8 mouse cellular contexts compared by ENCODE assay signal in genomic region chr17:17394336-17394735, GRCm38 (mm10). TPM values are rescaled to one million over a fixed set of nuclear protein-coding genes. Genes with fewer than 3 reads are reported as not detected.
DNase-seq lines count a peak whose midpoint lies in the region; ATAC-seq and TF ChIP-seq lines count a peak whose summit lies in the region.

No protein-coding gene starts in this region.

- dilution Hi-C loops in CH12.LX (cut with MboI; ENCODE audit: extremely low pct_ligation_motif_present, extremely low pct_unique_long_range_greater_than_20kb, low sequenced_read_pairs): no loop called here

- H3K36me3 ChIP-seq in CH12.LX (replicated peaks in 1 of 2; ENCODE audit: control insufficient read depth in 1 of 2, insufficient read depth in 1 of 2, low read length in 1 of 2): peaks cover 8 to 52% of the 10 kb centered on the region in 2 experiments
- H3K36me3 ChIP-seq in lung, embryonic 14.5 days (ENCODE audit: insufficient read depth): peaks cover 38% of the 10 kb centered on the region; the same call in 1 of the 2 replicates

- no peak overlapping the region for H3K4me2 ChIP-seq in CH12.LX (ENCODE audit: insufficient read depth, low read depth, poor library complexity, severe bottlenecking)
- H3K4me2 ChIP-seq in lung, embryonic 14.5 days: no peak overlapping the region

- ATAC-seq in lung, embryonic 14.5 days (ENCODE audit: insufficient read depth): peak; percentile 36; the same call in 1 of the 2 replicates

- peak; percentile 59 to 85 for TF ChIP-seq CTCF in CH12.LX (conservative IDR thresholded peaks at IDR 0.05 in 1 of 2, IDR thresholded peaks at IDR 0.05 in 1 of 2; ENCODE audit: low read depth in 2 of 2, low read length in 2 of 2)
- TF ChIP-seq CTCF in lung, embryonic 14.5 days (IDR thresholded peaks at IDR 0.05; ENCODE audit: low read depth): peak; percentile 83

- no peaks in the 10 kb centered on the region for H3K79me2 ChIP-seq in CH12.LX (replicated peaks; ENCODE audit: control insufficient read depth, extremely low read depth, insufficient read depth, poor library complexity, severe bottlenecking)

- H3K9ac ChIP-seq in CH12.LX (ENCODE audit: insufficient read depth, low read depth): no peak overlapping the region
- no peak overlapping the region for H3K9ac ChIP-seq in lung, embryonic 14.5 days

- H3K4me1 ChIP-seq in CH12.LX (ENCODE audit: control insufficient read depth in 1 of 2, insufficient read depth in 2 of 2): peaks cover 0 to 24% of the 10 kb centered on the region in 2 experiments; a peak in 2 of 4 replicates
- no peaks in the 10 kb centered on the region for H3K4me1 ChIP-seq in lung, embryonic 14.5 days (ENCODE audit: insufficient read depth)

- no peaks in the 10 kb centered on the region for H3K27me3 ChIP-seq in CH12.LX (replicated peaks)
- no peaks in the 10 kb centered on the region for H3K27me3 ChIP-seq in lung, embryonic 14.5 days (ENCODE audit: insufficient read depth, low read length)

- no peaks in the 10 kb centered on the region for H3K9me3 ChIP-seq in CH12.LX (replicated peaks; ENCODE audit: low read length)
- H3K9me3 ChIP-seq in lung, embryonic 14.5 days (ENCODE audit: low read depth, low read length): no peaks in the 10 kb centered on the region

- no peak overlapping the region for H3K4me3 ChIP-seq in CH12.LX (replicated peaks in 1 of 3; ENCODE audit: low read depth in 2 of 3, low read length in 2 of 3, poor library complexity in 1 of 3)
- no peak overlapping the region for H3K4me3 ChIP-seq in lung, embryonic 14.5 days (ENCODE audit: low read depth, low read length)

- no peak for TF ChIP-seq POLR2A in CH12.LX (IDR thresholded peaks at IDR 0.05; ENCODE audit: low read depth, low read length)

- whole genome bisulfite sequencing in large intestine, adult 2 months: 23% methylated on average over 4 of the region's 4 CpGs
- 31% methylated on average over 4 of the region's 4 CpGs for whole genome bisulfite sequencing in lung, embryonic 14.5 days

- intact Hi-C loops in heart, postnatal 14 days (cut with DNase I): loop anchor here (1.0 to 10.0 kb wide), 4 partner anchors 170 to 353 kb away; partner anchors contain the start of gene Lnpep

- TF ChIP-seq RAD21 in CH12.LX (IDR thresholded peaks at IDR 0.05; ENCODE audit: low read depth, low read length): peak; percentile 83

- peak; percentile 83 for DNase-seq in CH12.LX (ENCODE audit: extremely low read depth)
- DNase-seq in adrenal gland, postnatal 10 days: peak; percentile 84
- peak; percentile 62 for DNase-seq in embryo, embryonic 9.5 days (ENCODE audit: extremely low spot score)
- peak; percentile 70 to 85 for DNase-seq in heart, postnatal 14 days
- peak; percentile 57 for DNase-seq in large intestine, adult 2 months (ENCODE audit: low read depth, low spot score)
- DNase-seq in lung, embryonic 14.5 days: peak; percentile 91
- DNase-seq in ovary, postnatal 10 days (ENCODE audit: low spot score): peak; percentile 15
- peak; percentile 42 to 85 for DNase-seq in thymus, postnatal 10 days (ENCODE audit: low spot score in 2 of 2)

- no peak overlapping the region for H3K27ac ChIP-seq in CH12.LX (ENCODE audit: insufficient read depth, low read depth)
- H3K27ac ChIP-seq in lung, embryonic 14.5 days (ENCODE audit: low read depth): no peak overlapping the region

- in situ Hi-C loops in CH12.LX (cut with MboI; ENCODE audit: low pct_ligation_motif_present, low pct_unique_long_range_greater_than_20kb, low sequenced_read_pairs): loop anchor here (10.0 kb wide), 1 partner anchor 350 kb away; no protein-coding TSS in a partner anchor

- no peak for TF ChIP-seq EP300 in CH12.LX (IDR thresholded peaks at IDR 0.05; ENCODE audit: low read length)

TF ChIP-seq in CH12.LX, 34 proteins besides CTCF, POLR2A, EP300 and RAD21:
- TF ChIP-seq MXI1 (IDR thresholded peaks at IDR 0.05; ENCODE audit: low read depth, low read length): no peak
- TF ChIP-seq UBTF (IDR thresholded peaks at IDR 0.05; ENCODE audit: low read depth, low read length): no peak
- TF ChIP-seq MAZ (IDR thresholded peaks at IDR 0.05; ENCODE audit: low read depth, low read length): no peak
- no peak for TF ChIP-seq ZKSCAN1 (IDR thresholded peaks at IDR 0.05; ENCODE audit: borderline replicate concordance, low read depth, low read length)
- TF ChIP-seq MAFK (IDR thresholded peaks at IDR 0.05; ENCODE audit: insufficient replicate concordance, low read length): no peak
- TF ChIP-seq RCOR1 (conservative IDR thresholded peaks at IDR 0.05; ENCODE audit: low read depth, low read length): no peak
- no peak for TF ChIP-seq MEF2A (IDR thresholded peaks at IDR 0.05; ENCODE audit: borderline replicate concordance, low read depth, low read length)
- peak; percentile 88 for TF ChIP-seq SMC3 (IDR thresholded peaks at IDR 0.05; ENCODE audit: low read depth, low read length)
- TF ChIP-seq ZC3H11A (IDR thresholded peaks at IDR 0.05; ENCODE audit: low read depth, low read length): peak; percentile 36; the same call in 1 of the 2 replicates
- no peak for TF ChIP-seq MAX (IDR thresholded peaks at IDR 0.05; ENCODE audit: low read length)
- 0 out of 2 replicates have a peak, but pooled peaks have one; percentile 23 for TF ChIP-seq JUND (conservative IDR thresholded peaks at IDR 0.05; ENCODE audit: low read depth, low read length)
- no peak for TF ChIP-seq KAT2A (IDR thresholded peaks at IDR 0.05; ENCODE audit: insufficient replicate concordance, low read length)
- TF ChIP-seq SIN3A (IDR thresholded peaks at IDR 0.05; ENCODE audit: low read length): no peak

RNA-seq across cellular contexts. Expression of gene Lix1, which starts 8.1 kb away (rescaled TPM):
- total RNA-seq in CH12.LX (2012; rRNA removed) (0.67 and 1.4 TPM in 2 replicates), CH12.LX (2014; rRNA removed) (1.0 TPM in 2 replicates)
- polyA plus RNA-seq in CH12.LX (2012; ENCODE audit: insufficient read length, low read depth): 0.49 and 0.53 TPM in 2 replicates
- total RNA-seq in adrenal gland, postnatal 10 days (2021): 10 to 100 TPM in 1 of 2 experiments, 1 to 10 TPM in 1; 7.7 to 10.5 TPM
- 1 to 10 TPM; 6.5 to 6.9 TPM for total RNA-seq in heart, postnatal 14 days (2021)
- 0.23 and 0.27 TPM in 2 replicates for polyA plus RNA-seq in large intestine, adult 2 months (2012; rRNA removed)
- polyA plus RNA-seq in lung, embryonic 14.5 days (2014; fragmentation: Nextera tagmentation; extraction: Ambion mirVana): 0.26 and 0.60 TPM in 2 replicates

RNA-seq across cellular contexts. Expression of gene Riok2, which starts 20.2 kb away (rescaled TPM):
- total RNA-seq in CH12.LX (2012; rRNA removed): 27.9 and 37.1 TPM in 2 replicates
- 114 and 121 TPM in 2 replicates for total RNA-seq in CH12.LX (2014; rRNA removed)
- 76.9 and 78.4 TPM in 2 replicates for polyA plus RNA-seq in CH12.LX (2012; ENCODE audit: insufficient read length, low read depth)
- 10 to 100 TPM; 22.1 to 24.3 TPM for total RNA-seq in adrenal gland, postnatal 10 days (2021)
- 10 to 100 TPM; 14.0 to 15.5 TPM for total RNA-seq in heart, postnatal 14 days (2021)
- 6.5 and 7.4 TPM in 2 replicates for polyA plus RNA-seq in large intestine, adult 2 months (2012; rRNA removed)
- 26.8 and 29.3 TPM in 2 replicates for polyA plus RNA-seq in lung, embryonic 14.5 days (2014; fragmentation: Nextera tagmentation; extraction: Ambion mirVana)

Comparison
In these comparisons a context has a peak if more than half of its experiments do, and no peak if none do; other contexts are left out.
1. DNase-seq: peak in every context shown above with its lines; median percentile 91 in lung, embryonic 14.5 days; 84 in adrenal gland, postnatal 10 days; 83 in CH12.LX; 78 in heart, postnatal 14 days; 64 in thymus, postnatal 10 days; 62 in embryo, embryonic 9.5 days; 57 in large intestine, adult 2 months; 15 in ovary, postnatal 10 days.